Mouse (Mus musculus) CH12.LX (cell line): ENCODE measurements at regions not wholly inside any gene's neighbourhood (a gene's known extent, or its start where the extent isn't known, plus 50 kb on each side); places are given as distances from the start of the nearest gene placed in this dataset.

Source experiments
- DNase-seq: peaks from one replicate; pipeline ENCODE4 v3.0.0-alpha.2; 2013; ENCODE audit errors: extremely low read depth
- H3K27ac ChIP-seq: 2 replicates; pipeline ENCODE4 v1.5.1; 2012; ENCODE audit warnings: low read depth, mild to moderate bottlenecking, control low read depth, moderate library complexity; ENCODE audit not compliant: insufficient read depth
- H3K27me3 ChIP-seq: replicated peaks from 2 replicates; pipeline ENCODE3; 2012; ENCODE audit warnings: inconsistent platforms
- H3K36me3 ChIP-seq, 2 experiments: replicated peaks in 1 of 2; 2 replicates each; pipeline versions ENCODE3 to v1.6.1; 2012; ENCODE audit warnings: inconsistent platforms in 1 of 2, low read length in 1 of 2, mild to moderate bottlenecking in 1 of 2, mixed read lengths in 1 of 2, moderate library complexity in 1 of 2; ENCODE audit not compliant: control insufficient read depth in 1 of 2, insufficient read depth in 1 of 2
- H3K4me1 ChIP-seq, 2 experiments: 2 replicates each; pipeline ENCODE4 v1.6.1; 2012; ENCODE audit warnings: inconsistent platforms in 1 of 2, moderate library complexity in 1 of 2; ENCODE audit not compliant: insufficient read depth in 2 of 2, control insufficient read depth in 1 of 2
- H3K4me2 ChIP-seq: 2 replicates; pipeline ENCODE4 v1.6.1; 2012; ENCODE audit warnings: low read depth, mild to moderate bottlenecking, control low read depth; ENCODE audit not compliant: poor library complexity, insufficient read depth, severe bottlenecking
- H3K4me3 ChIP-seq, 3 experiments: fragments of 150-350 bp in 1 of 3; sonication (generic) in 1 of 3; replicated peaks in 1 of 3; 2 replicates each; pipeline versions ENCODE3 to v1.5.1; 2011 to 2012; ENCODE audit warnings: low read depth in 2 of 3, low read length in 2 of 3, mild to moderate bottlenecking in 2 of 3, moderate library complexity in 2 of 3, control low read depth in 1 of 3, improper control_type of control experiment in 1 of 3, inconsistent platforms in 1 of 3, mixed read lengths in 1 of 3; ENCODE audit not compliant: poor library complexity in 1 of 3
- H3K79me2 ChIP-seq: replicated peaks from 2 replicates; pipeline ENCODE4 v1.6.1; 2012; ENCODE audit warnings: mild to moderate bottlenecking, moderate library complexity; ENCODE audit not compliant: control insufficient read depth, poor library complexity, insufficient read depth, severe bottlenecking; ENCODE audit errors: extremely low read depth
- H3K9ac ChIP-seq: 2 replicates; pipeline ENCODE4 v1.6.1; 2012; ENCODE audit warnings: low read depth, mild to moderate bottlenecking, control low read depth, moderate library complexity; ENCODE audit not compliant: insufficient read depth
- H3K9me3 ChIP-seq: replicated peaks from 2 replicates; pipeline ENCODE3; 2012; ENCODE audit warnings: low read length, inconsistent platforms, mixed read lengths
- CHD2 ChIP-seq: IDR thresholded peaks from 2 replicates; pipeline ENCODE4 v1.6.1; 2011; ENCODE audit warnings: low read length, improper control_type of control experiment
- CTCF ChIP-seq, 2 experiments: IDR thresholded peaks in 1 of 2; conservative IDR thresholded peaks in 1 of 2; 2 replicates each; pipeline ENCODE4 v1.5.1; 2011 to 2012; ENCODE audit warnings: low read depth in 2 of 2, low read length in 2 of 2, improper control_type of control experiment in 1 of 2, inconsistent platforms in 1 of 2, mild to moderate bottlenecking in 1 of 2, moderate library complexity in 1 of 2
- E2F4 ChIP-seq: IDR thresholded peaks from 2 replicates; pipeline ENCODE4 v1.6.1; 2011; ENCODE audit warnings: low read depth, low read length, improper control_type of control experiment; ENCODE audit not compliant: insufficient replicate concordance
- ETS1 ChIP-seq: conservative IDR thresholded peaks from 2 replicates; pipeline ENCODE4 v1.6.1; 2012; ENCODE audit warnings: low read depth, mild to moderate bottlenecking, inconsistent platforms, low read length, improper control_type of control experiment, moderate library complexity
- GABPA ChIP-seq: IDR thresholded peaks from 2 replicates; pipeline ENCODE4 v1.6.1; 2012; ENCODE audit warnings: low read depth, low read length, improper control_type of control experiment, inconsistent platforms; ENCODE audit not compliant: insufficient replicate concordance
- HCFC1 ChIP-seq: IDR thresholded peaks from 2 replicates; pipeline ENCODE4 v1.6.1; 2012; ENCODE audit warnings: low read depth, mild to moderate bottlenecking, inconsistent platforms, low read length, improper control_type of control experiment
- JUN ChIP-seq: IDR thresholded peaks from 2 replicates; pipeline ENCODE4 v1.6.1; 2011; ENCODE audit warnings: low read depth, mild to moderate bottlenecking, low read length, improper control_type of control experiment, moderate library complexity; ENCODE audit not compliant: insufficient read depth
- JUND ChIP-seq: conservative IDR thresholded peaks from 2 replicates; pipeline ENCODE4 v1.6.1; 2011; ENCODE audit warnings: low read depth, low read length, improper control_type of control experiment
- KAT2A ChIP-seq: IDR thresholded peaks from 2 replicates; pipeline ENCODE4 v1.6.1; 2012; ENCODE audit warnings: low read length, improper control_type of control experiment, inconsistent platforms; ENCODE audit not compliant: insufficient replicate concordance
- MAX ChIP-seq: IDR thresholded peaks from 2 replicates; pipeline ENCODE4 v1.6.1; 2011; ENCODE audit warnings: low read length, improper control_type of control experiment
- MAZ ChIP-seq: IDR thresholded peaks from 2 replicates; pipeline ENCODE4 v1.6.1; 2012; ENCODE audit warnings: low read depth, mild to moderate bottlenecking, inconsistent platforms, low read length, improper control_type of control experiment, moderate library complexity
- MXI1 ChIP-seq: IDR thresholded peaks from 2 replicates; pipeline ENCODE4 v1.6.1; 2011; ENCODE audit warnings: mild to moderate bottlenecking, low read depth, low read length, improper control_type of control experiment
- MYC ChIP-seq: IDR thresholded peaks from 2 replicates; pipeline ENCODE4 v1.6.1; 2011; ENCODE audit warnings: low read depth, mild to moderate bottlenecking, improper control_type of control experiment, low read length
- PAX5 ChIP-seq: IDR thresholded peaks from 2 replicates; pipeline ENCODE4 v1.6.1; 2012; ENCODE audit warnings: low read length, inconsistent platforms, mixed read lengths
- SIN3A ChIP-seq: IDR thresholded peaks from 2 replicates; pipeline ENCODE4 v1.6.1; 2012; ENCODE audit warnings: low read length, improper control_type of control experiment, inconsistent platforms
- SMC3 ChIP-seq: IDR thresholded peaks from 2 replicates; pipeline ENCODE4 v1.6.1; 2011; ENCODE audit warnings: low read depth, low read length, improper control_type of control experiment
- TCF12 ChIP-seq: IDR thresholded peaks from 2 replicates; pipeline ENCODE4 v1.6.1; 2014; ENCODE audit warnings: low read depth, mild to moderate bottlenecking, inconsistent platforms, low read length, improper control_type of control experiment
- UBTF ChIP-seq: IDR thresholded peaks from 2 replicates; pipeline ENCODE4 v1.6.1; 2012; ENCODE audit warnings: low read depth, mild to moderate bottlenecking, inconsistent platforms, low read length, improper control_type of control experiment, moderate library complexity
- USF1 ChIP-seq: IDR thresholded peaks from 2 replicates; pipeline ENCODE4 v1.6.1; 2014; ENCODE audit warnings: low read depth, mild to moderate bottlenecking, inconsistent platforms, low read length, improper control_type of control experiment
- USF2 ChIP-seq: conservative IDR thresholded peaks from 2 replicates; pipeline ENCODE4 v1.6.1; 2011; ENCODE audit warnings: low read depth, low read length, improper control_type of control experiment
- ZC3H11A ChIP-seq: IDR thresholded peaks from 2 replicates; pipeline ENCODE4 v1.6.1; 2012; ENCODE audit warnings: low read depth, mild to moderate bottlenecking, inconsistent platforms, low read length, improper control_type of control experiment
- ZKSCAN1 ChIP-seq: IDR thresholded peaks from 2 replicates; pipeline ENCODE4 v1.6.1; 2012; ENCODE audit warnings: low read depth, inconsistent platforms, low read length, improper control_type of control experiment, borderline replicate concordance
- ZMIZ1 ChIP-seq: IDR thresholded peaks from 2 replicates; pipeline ENCODE4 v1.6.1; 2012; ENCODE audit warnings: low read depth, mild to moderate bottlenecking, inconsistent platforms, low read length, improper control_type of control experiment
- dilution Hi-C: fragments of 300-500 bp; cut with MboI; formaldehyde crosslinking; loops from 2 replicates; pipeline ENCODE4 v1.14.3; 2020; ENCODE audit warnings: low sequenced_read_pairs; ENCODE audit not compliant: extremely low pct_unique_long_range_greater_than_20kb, extremely low pct_ligation_motif_present
- in situ Hi-C: fragments of 300-500 bp; cut with MboI; formaldehyde crosslinking; loops from 3 replicates; pipeline ENCODE4 v1.14.3; 2019; ENCODE audit warnings: low sequenced_read_pairs, low pct_ligation_motif_present, low pct_unique_long_range_greater_than_20kb, mixed read lengths

DNA sequence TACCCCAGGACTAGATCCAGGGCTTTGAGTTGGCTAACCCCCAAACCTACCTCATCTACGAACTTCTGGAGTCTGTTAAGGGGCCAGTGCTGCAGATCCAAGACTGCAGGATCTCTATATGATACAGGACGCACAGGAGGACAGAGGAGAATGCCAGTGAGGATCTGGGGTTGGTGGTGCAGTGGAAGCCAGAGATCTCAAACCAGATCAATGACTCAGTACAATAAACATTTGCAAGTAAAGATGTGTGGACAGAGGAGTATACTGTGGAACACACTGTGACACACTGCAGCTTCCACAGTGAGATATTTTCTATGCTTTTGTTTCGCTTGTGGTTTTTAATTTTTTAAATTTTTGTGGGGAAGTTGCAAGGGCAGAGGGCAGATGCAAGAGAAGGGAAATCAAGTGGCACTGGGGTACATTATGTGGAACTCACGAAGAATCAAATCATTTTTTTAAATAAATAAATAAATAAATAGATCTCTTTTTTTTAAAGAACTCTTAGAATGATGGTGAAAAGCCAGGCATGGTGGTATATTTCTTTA lies 227.8 kb downstream of the Tm4sf1 start:
- TF ChIP-seq HCFC1 (no peak), ZKSCAN1 (no peak), MYC (no peak), TCF12 (no peak), CTCF (conservative IDR thresholded peaks at IDR 0.05 in 1 of 2, IDR thresholded peaks at IDR 0.05 in 1 of 2; ENCODE audit: low read depth in 2 of 2, low read length in 2 of 2) (no peak), PAX5 (no peak), ZC3H11A (no peak), ETS1 (no peak), SMC3 (no peak), UBTF (no peak), E2F4 (no peak)
- in situ Hi-C loops = no loop called here
- no peaks in the 10 kb centered on the region for H3K4me1 ChIP-seq
- DNase-seq = no peak
- H3K36me3 ChIP-seq = no peaks in the 10 kb centered on the region
- H3K9ac ChIP-seq = no peak overlapping the region
- no peaks in the 10 kb centered on the region for H3K27me3 ChIP-seq
- peaks cover 24% of the 10 kb centered on the region for H3K9me3 ChIP-seq
- no peak overlapping the region for H3K27ac ChIP-seq
- H3K4me3 ChIP-seq = no peak overlapping the region
- dilution Hi-C loops = no loop called here
- no peak overlapping the region for H3K4me2 ChIP-seq
- H3K79me2 ChIP-seq = no peaks in the 10 kb centered on the region

DNA sequence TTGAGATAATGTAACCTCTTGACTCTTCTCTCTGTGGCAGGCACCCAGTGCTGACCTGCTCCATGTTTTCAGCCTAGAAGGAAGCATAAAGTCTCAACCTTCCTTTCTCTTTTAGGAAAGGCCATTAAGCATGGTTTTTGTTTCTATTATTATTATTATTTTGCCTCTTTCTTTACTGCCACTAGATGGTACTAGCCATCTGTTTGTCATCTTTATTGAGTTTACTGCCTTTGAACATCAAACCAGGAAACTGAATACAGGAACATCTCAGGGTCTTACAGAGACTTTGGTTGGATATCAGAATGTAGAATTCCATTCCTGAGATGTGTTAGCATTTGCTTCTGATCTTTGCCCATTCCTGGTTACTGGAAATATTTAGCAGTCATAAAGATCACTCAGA lies 268.8 kb downstream of the Tm4sf1 start:
- H3K27ac ChIP-seq = no peak overlapping the region
- H3K9ac ChIP-seq = no peak overlapping the region
- H3K36me3 ChIP-seq = no peaks in the 10 kb centered on the region
- dilution Hi-C loops = no loop called here
- no peak overlapping the region for H3K4me2 ChIP-seq
- no peaks in the 10 kb centered on the region for H3K4me1 ChIP-seq
- in situ Hi-C loops = no loop called here
- peaks cover 25% of the 10 kb centered on the region for H3K9me3 ChIP-seq
- no peak for DNase-seq
- H3K27me3 ChIP-seq = no peaks in the 10 kb centered on the region
- H3K4me3 ChIP-seq = no peak overlapping the region
- TF ChIP-seq ETS1 (no peak), SIN3A (no peak), MAX (no peak), CHD2 (no peak), ZMIZ1 (no peak), KAT2A (no peak), TCF12 (no peak), USF1 (no peak), HCFC1 (no peak), MXI1 (no peak), GABPA (no peak), E2F4 (no peak), MAZ (no peak), JUN (no peak), USF2 (no peak), PAX5 (no peak), JUND (no peak), ZKSCAN1 (no peak), CTCF (conservative IDR thresholded peaks at IDR 0.05 in 1 of 2, IDR thresholded peaks at IDR 0.05 in 1 of 2; ENCODE audit: low read depth in 2 of 2, low read length in 2 of 2) (no peak)
- no peaks in the 10 kb centered on the region for H3K79me2 ChIP-seq
